In the genomic region with DNA sequence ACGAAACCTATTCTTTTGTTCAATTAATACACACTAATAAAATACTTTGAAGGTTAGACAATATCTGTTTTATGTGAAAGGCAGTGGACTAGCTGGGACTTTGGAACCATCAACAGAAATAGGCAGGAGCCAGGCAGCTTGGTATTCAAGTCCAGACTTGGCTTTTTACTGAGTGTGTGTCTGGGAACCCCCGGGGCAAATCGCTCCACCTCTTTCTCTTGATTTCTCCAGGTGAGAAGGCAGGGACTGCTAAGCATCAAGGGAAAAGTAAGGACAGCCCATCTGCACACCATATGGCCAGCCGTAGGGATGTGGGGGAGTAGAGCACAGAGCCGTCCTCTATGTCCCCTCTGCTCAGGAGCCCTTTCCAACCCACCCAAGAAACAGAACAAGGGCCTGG, we compare ENCODE assay signal across 12 mouse cellular contexts.
DNase-seq lines count a peak whose midpoint lies in the region; ATAC-seq lines count a peak whose summit lies in the region.
"Had no signal": no experiment of that assay in that cellular context is flagged by ENCODE, and none has a peak within 500 bp of the region (broad histone marks: within the 10 kb centered on the region; RNA-seq: fewer than 3 reads in every experiment).

No protein-coding gene starts in this region.

- WGBS in kidney, embryonic 14.5 days: 55% methylated on average over 5 of the region's 5 CpGs
- WGBS in hindbrain, embryonic 14.5 days: 80% methylated on average over 5 of the region's 5 CpGs

- no peaks in the 10 kb centered on the region for H3K9me3 ChIP-seq in kidney, embryonic 14.5 days (ENCODE audit: control insufficient read depth, low read length)
- H3K9me3 ChIP-seq in hindbrain, embryonic 14.5 days (ENCODE audit: control insufficient read depth, low read length): no peaks in the 10 kb centered on the region
- H3K9me3 ChIP-seq: G1E had no signal

- H3K4me2 ChIP-seq in kidney, embryonic 14.5 days (replicated peaks; ENCODE audit: low read depth, low read length): no peak overlapping the region
- H3K4me2 ChIP-seq in hindbrain, embryonic 14.5 days (replicated peaks): no peak overlapping the region

- intact Hi-C loops in left cerebral cortex, postnatal 14 days (cut with DNase I): no loop called here

- H3K9ac ChIP-seq in kidney, embryonic 14.5 days (ENCODE audit: low read depth, low read length): no peak overlapping the region
- no peak overlapping the region for H3K9ac ChIP-seq in hindbrain, embryonic 14.5 days
- H3K9ac ChIP-seq: forebrain, postnatal 0 days; liver, postnatal 0 days had no signal

- no peaks in the 10 kb centered on the region for H3K27me3 ChIP-seq in kidney, embryonic 14.5 days (ENCODE audit: control insufficient read depth, insufficient read depth, low read length)
- H3K27me3 ChIP-seq in hindbrain, embryonic 14.5 days (ENCODE audit: control insufficient read depth, insufficient read depth, low read length): no peaks in the 10 kb centered on the region

- peaks cover 34% of the 10 kb centered on the region for H3K4me1 ChIP-seq in kidney, embryonic 14.5 days (ENCODE audit: control insufficient read depth, insufficient read depth, low read length)
- peaks cover 23% of the 10 kb centered on the region for H3K4me1 ChIP-seq in hindbrain, embryonic 14.5 days (replicated peaks; ENCODE audit: control insufficient read depth, insufficient read depth, low read length)

- H3K36me3 ChIP-seq in kidney, embryonic 14.5 days (ENCODE audit: control insufficient read depth, insufficient read depth, low read length): no peaks in the 10 kb centered on the region
- no peaks in the 10 kb centered on the region for H3K36me3 ChIP-seq in hindbrain, embryonic 14.5 days (replicated peaks; ENCODE audit: control insufficient read depth, insufficient read depth)
- H3K36me3 ChIP-seq: G1E had no signal

- ATAC-seq in kidney, embryonic 14.5 days (ENCODE audit: low FRiP score, low TSS enrichment): no peak
- ATAC-seq in hindbrain, embryonic 14.5 days (ENCODE audit: low FRiP score): no peak
- ATAC-seq: forebrain, postnatal 0 days; liver, postnatal 0 days had no signal

- peak; percentile 22 to 25 for DNase-seq in cerebellum, adult 18-20 months
- no peak for DNase-seq in cerebellum, postnatal 14 days
- peak; percentile 27 to 52 for DNase-seq in kidney, postnatal 25 days
- DNase-seq in 3T3-L1 (ENCODE audit: low read depth, low spot score): peak; percentile 9
- DNase-seq in hindbrain, embryonic 14.5 days (ENCODE audit: low spot score): no peak
- no peak for DNase-seq in gastrocnemius, adult 8-10 months (ENCODE audit: low spot score in 2 of 2)
- DNase-seq in left cerebral cortex, postnatal 14 days (ENCODE audit: low spot score in 2 of 2): no peak
- DNase-seq: forebrain, postnatal 0 days had no signal

- H3K27ac ChIP-seq in kidney, embryonic 14.5 days (ENCODE audit: low read depth, low read length): no peak overlapping the region
- H3K27ac ChIP-seq in hindbrain, embryonic 14.5 days: peak overlapping the region; percentile 78; the same call in 1 of the 2 replicates
- H3K27ac ChIP-seq: heart, adult 2 months had no signal

- H3K4me3 ChIP-seq in kidney, embryonic 14.5 days (ENCODE audit: low read length): no peak overlapping the region
- H3K4me3 ChIP-seq in hindbrain, embryonic 14.5 days (replicated peaks; ENCODE audit: low read length): no peak overlapping the region
- H3K4me3 ChIP-seq: heart, adult 2 months had no signal

Comparison
In these comparisons a context has a peak if more than half of its experiments do, and no peak if none do; other contexts are left out.
1. DNase-seq: peak in cerebellum, adult 18-20 months (2 of 2), kidney, postnatal 25 days (2 of 2) and 3T3-L1 (single experiment); none in cerebellum, postnatal 14 days (0 of 2), hindbrain, embryonic 14.5 days (single experiment), gastrocnemius, adult 8-10 months (0 of 2) and left cerebral cortex, postnatal 14 days (0 of 2).